Mouse (Mus musculus): Measurements from ENCODE around the gene Vmn1r41.

Gene Vmn1r41

DNA sequence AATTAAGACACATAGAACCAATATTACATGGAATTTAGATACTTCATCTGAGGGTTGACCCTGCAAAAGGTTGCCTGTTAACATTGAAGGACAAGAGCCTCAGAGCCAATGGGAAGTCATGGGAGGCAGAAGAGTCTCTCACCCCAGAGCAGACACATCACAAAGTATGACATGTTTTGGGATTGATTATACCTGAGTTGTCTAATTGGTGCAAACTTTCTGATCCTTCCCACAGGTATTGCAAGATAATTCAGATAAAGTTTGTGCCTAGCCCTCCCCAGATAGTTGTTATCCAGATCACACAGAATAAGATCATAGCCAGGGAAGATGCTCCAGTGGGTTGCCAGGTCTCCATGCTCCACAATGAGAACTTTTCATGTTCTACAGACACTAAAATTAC lies at the start of gene Vmn1r41:
Gene Vmn1r41 (plus strand): TSS at position 301 of the 400 bp plus-strand sequence.
- DNase-seq (ENCODE audit: extremely low read depth, low read depth, low spot score): no peak

- no peak for DNase-seq (ENCODE audit: extremely low read depth, low read depth, low spot score)
Observed at GRCm38 (mm10) chr6:89706624-89707023, 33.9 kb upstream of the Vmn1r41 start.

DNA sequence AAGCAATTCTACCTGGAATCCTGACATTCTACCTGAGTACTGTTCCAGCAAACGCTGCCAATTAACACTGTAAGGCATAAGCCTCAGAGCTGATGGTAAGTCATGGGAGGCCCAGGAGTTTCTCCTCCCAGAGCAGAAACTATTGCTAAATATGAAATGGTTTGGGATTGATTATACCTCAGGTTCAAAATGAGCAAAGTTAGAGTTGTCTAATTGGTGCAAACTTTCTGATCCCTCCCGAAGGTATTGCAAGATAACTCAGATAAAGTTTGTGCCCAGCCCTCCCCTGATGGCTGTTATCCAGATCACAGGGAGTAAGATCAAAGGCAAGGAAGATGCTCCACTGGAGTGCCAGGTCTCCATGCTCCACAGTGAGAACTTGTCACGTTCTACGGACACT lies 33.3 kb upstream of the Vmn1r41 start, which contains the start of gene Vmn1r40:
Gene Vmn1r40 (plus strand): TSS at position 301 of the 400 bp plus-strand sequence.
- no peak for DNase-seq (ENCODE audit: extremely low read depth, low read depth, low spot score)

GRCm38 (mm10) chr6:89718051-89718450 lies 22.5 kb upstream of the Vmn1r41 start:
- DNase-seq (ENCODE audit: extremely low read depth, low read depth, low spot score): no peak

DNA sequence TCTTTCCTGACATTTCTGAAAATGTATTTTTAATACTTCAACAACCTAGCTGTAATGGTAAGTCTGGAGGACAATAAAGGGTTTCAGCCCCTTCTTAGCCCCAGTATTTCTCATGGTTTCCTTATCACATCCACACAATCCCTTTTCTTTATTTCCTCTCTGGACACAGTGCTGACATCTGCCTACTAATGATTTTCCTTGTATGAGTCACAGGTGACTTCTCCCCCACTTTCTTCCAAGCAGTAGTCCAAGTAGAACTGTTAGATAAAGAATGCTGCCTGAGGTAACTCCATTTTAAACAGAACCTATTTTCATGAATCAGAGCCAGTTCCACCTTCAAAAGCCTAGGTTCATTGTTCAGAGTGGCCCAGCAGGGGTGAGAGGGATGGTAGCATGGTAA lies 2.2 kb downstream of the Vmn1r41 start:
- no peak for DNase-seq (ENCODE audit: extremely low read depth, low read depth, low spot score)

GRCm38 (mm10) chr6:89790231-89790630 lies 49.7 kb downstream of the Vmn1r41 start:
- DNase-seq (ENCODE audit: extremely low read depth, low read depth, low spot score): no peak

Data from fat pad, adult 2 months (tissue).